Mouse (Mus musculus): ENCODE data around the gene 4932438A13Rik. TPM values are rescaled to one million over a fixed set of nuclear protein-coding genes. Genes with fewer than 3 reads are reported as not detected.

Gene 4932438A13Rik
- total RNA-seq (2021), result 100 to 1,000 TPM; 105 to 116 TPM
- long read RNA-seq, partial matches to known transcripts, result 2 of 3 reads
- long read RNA-seq, other reads (novel, unspliced or antisense), result 1 of 3 reads

DNA sequence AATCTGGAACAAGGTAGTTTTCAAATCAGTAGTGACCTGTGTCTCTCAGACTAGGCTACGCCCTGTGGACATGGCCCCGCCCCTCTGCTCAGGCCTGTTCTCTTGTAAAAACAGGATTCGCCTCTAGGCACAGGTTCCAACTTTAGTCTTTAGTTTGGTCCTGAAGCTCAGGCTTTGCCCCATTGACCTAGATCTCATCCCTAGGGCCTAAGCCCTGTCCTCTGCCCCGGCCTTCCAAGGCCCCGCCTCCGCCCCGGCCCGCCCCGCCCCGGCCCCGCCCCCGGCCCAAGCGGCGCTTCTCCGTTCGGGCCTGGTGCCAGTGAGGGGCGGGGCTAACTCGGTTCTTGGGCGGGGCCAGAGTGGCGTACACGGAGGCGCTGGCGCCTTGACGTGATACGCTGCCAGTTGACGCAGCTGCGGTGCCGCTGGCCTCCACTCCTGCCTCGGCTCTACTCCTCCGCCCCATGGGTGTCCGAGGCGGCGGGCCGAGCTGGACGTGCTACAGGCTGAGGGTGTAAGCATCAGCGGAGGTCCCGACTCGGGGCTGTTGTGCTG, at the start of gene 4932438A13Rik:
TSS of gene 4932438A13Rik (plus strand) at position 384 of the 555 bp plus-strand sequence.
- DNase-seq (ENCODE audit: low spot score in 2 of 2), result peak; percentile 99 to 100

DNA sequence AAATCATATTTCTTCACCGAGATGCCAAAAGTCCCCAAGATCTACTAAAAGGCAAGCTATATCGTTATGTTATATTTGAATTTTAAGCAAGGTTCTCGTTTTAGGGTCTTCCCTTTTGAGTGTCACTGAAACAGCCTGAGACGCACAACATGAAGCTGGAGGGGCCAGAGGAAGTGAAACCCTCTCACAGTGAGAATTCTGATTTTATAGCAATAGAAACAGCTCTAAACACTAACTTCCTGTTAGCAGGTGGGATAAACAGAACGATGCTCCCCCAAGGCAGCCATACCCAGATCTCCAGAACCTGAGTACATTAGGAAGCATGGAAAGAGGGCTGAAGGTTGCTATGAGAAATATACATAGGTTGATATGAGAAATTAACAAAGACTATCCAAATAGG, 46.3 kb upstream of the 4932438A13Rik start:
- DNase-seq (ENCODE audit: low spot score in 2 of 2), result no peak

- no peak for DNase-seq (ENCODE audit: low spot score in 2 of 2)
Measured at GRCm38 (mm10) chr3:36819402-36819801, 43.5 kb upstream of the 4932438A13Rik start.

DNA sequence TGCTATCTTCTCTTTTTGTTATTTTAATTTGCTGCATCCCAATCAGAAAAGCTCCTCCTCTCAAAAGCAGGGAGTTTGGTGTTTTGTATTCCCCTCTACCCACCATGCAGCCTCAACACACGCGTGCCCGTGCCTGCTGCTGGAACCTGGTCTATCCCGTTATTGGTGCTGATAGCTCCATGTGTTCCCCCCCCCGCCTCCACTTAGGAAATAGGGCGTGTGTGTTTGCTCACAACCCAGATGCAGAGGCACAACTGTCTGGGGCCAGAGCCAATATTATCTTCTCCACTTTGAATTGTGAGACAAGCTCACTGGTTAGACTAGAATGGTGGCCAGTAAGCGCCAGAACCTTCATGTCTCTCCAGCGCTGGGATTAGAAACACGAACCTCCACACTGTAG, 41.9 kb upstream of the 4932438A13Rik start:
- no peak for DNase-seq (ENCODE audit: low spot score in 2 of 2)

DNA sequence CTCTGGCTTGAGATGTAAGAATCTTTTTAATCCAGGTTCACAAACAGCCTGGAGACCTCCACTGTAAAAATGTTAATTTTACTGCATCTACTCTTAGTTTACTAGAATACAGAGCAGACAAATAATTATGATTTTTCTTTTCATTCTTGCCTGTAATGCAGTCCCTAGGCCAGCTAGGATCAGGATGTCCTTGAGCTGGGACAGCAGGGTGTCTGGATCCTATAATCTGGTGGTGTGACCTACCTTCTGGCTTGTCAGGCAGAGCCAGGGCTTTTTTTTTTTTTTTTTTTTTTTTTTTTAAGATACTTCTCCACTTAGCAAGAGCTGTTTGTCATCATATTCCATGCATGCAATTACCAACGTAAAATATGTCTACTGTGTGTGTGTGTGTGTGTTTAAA, 37.8 kb upstream of the 4932438A13Rik start:
- DNase-seq (ENCODE audit: low spot score in 2 of 2), result no peak

DNA sequence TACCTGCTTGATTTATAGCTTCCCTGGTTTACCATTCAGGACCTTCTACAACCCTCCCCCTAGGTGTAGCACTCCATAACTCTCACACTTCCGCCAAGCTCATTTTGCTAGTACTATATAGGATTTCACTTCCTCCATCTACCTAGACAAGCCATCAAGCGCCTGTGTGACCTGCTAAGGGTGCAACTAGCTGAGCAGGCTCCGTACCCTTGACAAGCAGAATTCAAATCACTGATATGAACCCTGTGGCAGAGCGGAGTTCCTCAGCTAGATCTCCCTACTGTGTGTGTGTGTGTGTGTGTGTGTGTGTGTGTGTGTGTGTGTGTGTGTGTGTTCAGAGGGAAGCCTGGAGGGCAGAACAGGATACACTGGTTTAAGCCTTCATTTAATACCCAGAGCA, 37.4 kb upstream of the 4932438A13Rik start:
- no peak for DNase-seq (ENCODE audit: low spot score in 2 of 2)

GRCm38 (mm10) chr3:36827274-36828025, 35.5 kb upstream of the 4932438A13Rik start:
- DNase-seq (ENCODE audit: low spot score in 2 of 2), result peak; percentile 8 to 20

DNA sequence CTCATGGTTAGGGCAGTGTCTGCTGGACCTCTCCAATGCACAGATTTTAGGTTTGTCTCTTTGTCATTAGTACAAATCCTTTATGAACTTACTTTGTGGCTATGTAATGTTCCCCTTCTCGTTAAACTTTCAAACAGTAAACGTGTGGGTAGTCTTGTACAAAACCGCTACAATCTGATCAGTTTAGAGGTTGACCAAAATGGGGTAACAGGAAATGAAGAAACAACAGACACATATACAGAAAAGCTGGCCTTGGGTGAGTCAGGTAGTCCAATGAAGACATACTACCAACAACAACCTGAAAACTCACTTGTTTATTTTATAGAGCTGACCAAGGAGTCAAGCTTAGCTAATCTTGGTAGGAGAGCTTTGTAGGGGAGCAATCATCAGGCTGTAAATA, 32.7 kb upstream of the 4932438A13Rik start:
- DNase-seq (ENCODE audit: low spot score in 2 of 2), result no peak

GRCm38 (mm10) chr3:36834426-36834825, 28.5 kb upstream of the 4932438A13Rik start:
- DNase-seq (ENCODE audit: low spot score in 2 of 2), result no peak

GRCm38 (mm10) chr3:36834832-36835231, 28.1 kb upstream of the 4932438A13Rik start:
- no peak for DNase-seq (ENCODE audit: low spot score in 2 of 2)

DNA sequence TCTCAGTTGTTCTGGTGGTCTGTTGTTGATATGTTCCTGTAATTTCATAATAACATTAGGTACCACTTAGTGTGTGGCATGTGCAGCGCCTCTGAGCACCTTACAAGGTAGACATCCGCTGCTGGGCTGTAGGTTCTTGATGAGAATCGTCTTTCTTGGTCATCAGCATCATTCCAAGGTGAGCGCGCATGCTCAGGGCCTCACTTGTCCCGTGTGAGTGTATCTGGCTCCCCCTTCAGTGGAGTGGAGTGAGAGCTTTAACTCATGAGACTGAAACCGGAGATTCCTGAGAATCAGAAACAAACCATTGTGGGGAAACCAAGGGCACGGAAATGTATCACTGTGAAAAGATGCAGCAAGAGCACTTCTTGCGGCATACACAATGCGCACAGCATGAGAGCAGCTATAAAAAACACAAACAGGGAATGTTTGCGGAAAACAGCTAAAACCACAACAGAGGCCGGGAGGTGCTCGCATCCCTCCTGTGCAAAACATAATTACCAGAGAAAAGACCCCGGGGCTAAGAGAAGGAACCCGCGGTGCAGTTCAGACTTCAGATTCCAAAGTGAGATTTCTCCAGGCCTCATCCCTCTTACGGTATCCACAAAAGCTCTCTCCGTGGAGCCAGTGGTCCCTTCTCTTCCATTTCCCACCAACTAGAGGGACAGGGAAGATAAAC, 27.2 kb upstream of the 4932438A13Rik start:
- DNase-seq (ENCODE audit: low spot score in 2 of 2), result peak; percentile 15 to 32

- no peak for DNase-seq (ENCODE audit: low spot score in 2 of 2)
Measured at GRCm38 (mm10) chr3:36836833-36837232, 26.1 kb upstream of the 4932438A13Rik start.

GRCm38 (mm10) chr3:36840650-36841555, 22.0 kb upstream of the 4932438A13Rik start:
- DNase-seq (ENCODE audit: low spot score in 2 of 2), result peak; percentile 71 to 76

DNA sequence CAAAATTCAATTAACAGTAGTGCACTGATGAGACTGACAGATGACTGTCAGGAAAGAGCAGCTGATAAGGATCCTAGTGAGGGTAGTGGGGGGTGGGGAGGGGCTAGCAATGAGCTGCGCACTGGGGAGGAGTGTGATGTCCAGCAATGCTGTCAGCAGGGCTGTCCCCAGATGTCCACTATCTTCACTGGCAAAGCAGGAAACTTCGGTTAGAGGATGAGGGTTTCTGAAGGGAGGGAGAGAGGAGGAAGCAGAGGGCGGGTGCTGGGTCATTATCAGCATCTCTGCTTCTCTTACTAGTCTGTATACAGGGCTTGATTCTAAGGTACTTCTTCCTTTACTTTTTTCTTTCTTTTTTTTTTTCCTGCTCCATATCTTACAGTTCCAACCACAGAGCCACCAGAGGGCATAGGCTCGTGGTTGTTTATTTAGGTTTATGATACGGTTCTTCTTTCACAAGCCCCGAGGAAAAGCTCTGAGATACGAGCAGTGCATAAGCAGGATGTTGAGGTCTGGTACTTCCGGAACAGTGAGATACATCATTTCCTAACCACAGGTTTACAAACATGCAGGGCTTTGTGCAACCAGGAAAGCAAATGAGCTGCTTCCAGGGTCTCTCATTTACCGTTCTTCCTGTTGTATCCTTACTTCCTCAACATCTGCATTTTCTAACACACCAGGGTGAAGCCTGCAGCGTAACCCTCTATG, 9.0 kb upstream of the 4932438A13Rik start:
- DNase-seq (ENCODE audit: low spot score in 2 of 2), result no peak

DNA sequence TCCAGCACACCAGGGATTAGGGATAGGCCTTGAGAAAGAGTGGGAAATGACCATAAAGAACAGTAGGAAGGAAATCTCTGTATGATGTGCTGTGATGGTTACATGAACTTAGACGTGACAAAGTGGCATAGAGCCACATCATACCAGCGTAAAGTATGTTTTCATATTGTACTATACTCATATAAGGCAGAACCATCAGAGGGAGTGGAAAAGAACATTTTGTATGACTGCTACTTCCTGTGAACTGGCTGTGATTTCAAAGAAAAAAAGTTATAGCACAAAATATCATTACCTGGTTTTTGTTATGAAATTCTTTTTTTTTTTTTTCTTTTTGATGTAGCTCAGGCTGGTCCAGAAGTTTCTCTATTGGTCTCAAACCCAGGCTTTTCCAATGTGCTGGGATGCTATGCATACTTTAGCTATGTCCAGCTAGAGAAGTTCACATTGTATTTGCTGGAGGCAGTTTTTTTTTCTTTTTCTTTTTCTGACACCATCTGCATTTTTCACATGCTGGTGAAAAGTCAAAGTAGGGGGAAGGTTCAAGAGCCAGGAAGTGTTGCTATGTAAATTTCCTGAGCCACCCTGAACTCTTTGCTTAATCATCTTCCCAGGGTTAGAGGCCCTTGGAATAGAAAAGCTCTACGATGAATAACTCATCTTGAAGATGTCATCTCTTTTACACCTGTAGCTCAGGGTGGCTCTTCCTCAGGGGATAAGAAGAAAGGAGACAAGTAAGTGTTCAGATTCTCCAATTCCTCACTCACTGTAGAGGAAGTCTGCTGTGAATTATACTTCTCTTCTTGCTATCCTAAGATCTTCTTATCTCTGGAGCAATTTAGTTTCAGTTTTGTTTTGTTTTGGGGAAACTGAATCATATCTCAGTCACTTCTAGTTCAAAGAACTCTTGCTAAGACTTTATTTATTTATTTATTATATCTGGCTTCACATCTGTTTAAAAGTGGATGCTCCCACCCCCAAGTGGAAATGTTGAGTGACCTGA, 1.2 kb upstream of the 4932438A13Rik start:
- DNase-seq (ENCODE audit: low spot score in 2 of 2), result no peak

GRCm38 (mm10) chr3:36863427-36863826, 523 bp downstream of the 4932438A13Rik start:
- no peak for DNase-seq (ENCODE audit: low spot score in 2 of 2)

DNA sequence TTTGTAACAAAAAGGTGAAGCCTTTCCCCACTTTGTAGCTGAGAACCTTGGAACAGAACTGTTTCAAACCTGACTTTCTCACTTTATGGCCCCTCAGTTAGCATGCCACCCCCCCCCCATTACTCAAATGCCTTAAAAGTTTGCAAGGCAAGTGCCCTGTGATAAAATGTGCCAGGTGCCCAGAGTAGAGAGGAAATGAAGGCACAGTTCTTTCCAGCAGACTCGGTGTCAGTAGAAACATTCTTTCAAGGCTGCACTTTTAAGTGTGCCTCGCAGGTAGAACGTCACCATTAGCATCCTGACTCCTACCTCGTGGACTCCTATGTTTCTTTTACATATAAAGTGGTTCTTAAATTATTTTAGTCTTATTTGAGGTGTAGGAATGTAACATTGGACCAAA, 977 bp downstream of the 4932438A13Rik start:
- DNase-seq (ENCODE audit: low spot score in 2 of 2), result no peak

DNA sequence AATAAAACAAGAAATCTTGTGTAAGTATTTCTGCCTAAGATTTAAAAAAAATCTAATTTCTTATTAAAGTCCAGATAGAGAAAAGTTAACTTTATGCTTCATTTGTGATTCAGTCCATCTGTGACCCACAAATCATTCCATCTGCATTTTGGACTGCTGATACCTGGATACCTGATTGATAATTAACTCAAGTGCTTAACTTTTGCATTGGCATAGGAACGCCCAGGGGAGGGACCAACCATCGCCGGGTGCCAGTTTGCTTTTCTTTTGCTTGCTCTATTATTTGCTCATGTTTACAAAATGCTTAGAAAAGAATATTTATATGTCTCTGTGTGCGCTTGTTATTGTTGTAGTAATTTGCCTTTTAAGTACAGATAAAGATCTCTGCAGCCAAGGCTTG, 1.6 kb downstream of the 4932438A13Rik start:
- no peak for DNase-seq (ENCODE audit: low spot score in 2 of 2)

DNA sequence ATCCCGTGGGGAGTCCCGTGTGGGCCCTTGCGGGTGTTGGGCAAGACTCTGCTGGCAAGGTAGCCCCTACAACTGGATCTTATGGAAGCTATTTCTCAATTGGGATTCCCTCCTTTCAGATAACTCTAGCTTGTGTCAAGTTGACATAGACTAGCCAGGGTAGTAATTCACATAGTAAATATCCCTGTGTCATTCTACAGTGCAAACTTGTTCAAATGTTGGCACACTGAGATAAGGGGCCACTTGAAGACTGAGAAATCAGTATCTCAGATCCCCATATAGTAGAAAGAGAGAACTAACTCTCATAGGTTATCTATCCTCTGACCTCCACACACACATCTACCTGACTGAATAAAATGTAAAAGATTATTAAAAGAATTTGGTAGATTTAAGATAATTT, 42.5 kb downstream of the 4932438A13Rik start:
- no peak for DNase-seq (ENCODE audit: low spot score in 2 of 2)

All from layer of hippocampus, postnatal 10 days (tissue).